Mouse (Mus musculus) midbrain, embryonic 11.5 days (tissue): ENCODE measurements around the gene Appl1. TPM values are rescaled to one million over a fixed set of nuclear protein-coding genes. Genes with fewer than 3 reads are reported as not detected.
"Not testable (repeated sequence)": the region's sequence is repeated elsewhere in the genome, so short reads cannot be mapped to it uniquely, and the experiment has no call there.

Source experiments
- ATAC-seq: fragments of 200-750 bp; cut with Nextera tagmentation; 2 replicates; pipeline ENCODE4 v1.8.0; 2017; ENCODE audit warnings: moderate TSS enrichment, moderate library complexity; ENCODE audit not compliant: low FRiP score
- DNase-seq: peaks from one replicate; pipeline ENCODE4 v3.0.0; 2015; ENCODE audit warnings: low spot score; ENCODE audit errors: missing footprints
- H3K27ac ChIP-seq: fragments of 300-500 bp; sonication (generic); 2 replicates; pipeline ENCODE4 v1.5.1; 2014; ENCODE audit warnings: low read depth, low read length
- H3K27me3 ChIP-seq: fragments of 300-500 bp; sonication (generic); 2 replicates; pipeline ENCODE4 v1.6.1; 2014; ENCODE audit warnings: mild to moderate bottlenecking, low read length, moderate library complexity, mixed read lengths; ENCODE audit not compliant: control insufficient read depth, insufficient read depth
- H3K36me3 ChIP-seq: fragments of 300-500 bp; sonication (generic); 2 replicates; pipeline ENCODE4 v1.6.1; 2014; ENCODE audit warnings: mild to moderate bottlenecking, low read length, moderate library complexity, mixed read lengths; ENCODE audit not compliant: control insufficient read depth, insufficient read depth
- H3K4me1 ChIP-seq: fragments of 300-500 bp; sonication (generic); 2 replicates; pipeline ENCODE4 v1.6.1; 2014; ENCODE audit warnings: low read length; ENCODE audit not compliant: control insufficient read depth, insufficient read depth
- H3K4me2 ChIP-seq: fragments of 300-500 bp; sonication (generic); 2 replicates; pipeline ENCODE4 v1.6.1; 2014; ENCODE audit warnings: mild to moderate bottlenecking, moderate library complexity
- H3K4me3 ChIP-seq: fragments of 300-500 bp; sonication (generic); 2 replicates; pipeline ENCODE4 v1.5.1; 2014; ENCODE audit warnings: low read depth, low read length
- H3K9ac ChIP-seq: fragments of 300-500 bp; sonication (generic); 2 replicates; pipeline ENCODE4 v1.6.1; 2014; ENCODE audit warnings: low read length
- H3K9me3 ChIP-seq: fragments of 300-500 bp; sonication (generic); 2 replicates; pipeline ENCODE4 v1.6.1; 2016; ENCODE audit warnings: low read length; ENCODE audit not compliant: control insufficient read depth
- WGBS: fragments of 180-500 bp; shearing (Covaris S2); extraction: QIAGEN DNeasy Blood & Tissue Kit; methylation state at CpG from one replicate; pipeline ENCODE4 v1.1.7; 2014; 5-methylcytosine and 5-hydroxymethylcytosine counted together
- polyA plus RNA-seq: library from polyadenylated mRNA; unstranded; fragments of >200 nt; fragmentation: Nextera tagmentation; extraction: Ambion mirVana; gene quantifications from 2 replicates; pipeline ENCODE4 v1.2.1, GENCODE M21; 2014

Gene Appl1
- polyA plus RNA-seq, 1 experiment from 2014 or later = 35.5 TPM

GRCm38 (mm10) chr14:26934891-26935290 is 36.1 kb downstream of the Appl1 start:
- no peak overlapping the region for H3K27ac ChIP-seq
- no peaks in the 10 kb centered on the region for H3K27me3 ChIP-seq
- WGBS = 88% methylated on average over 3 of the region's 3 CpGs
- DNase-seq (no peak), ATAC-seq (no peak)
- no peaks in the 10 kb centered on the region; the same call in 1 of the 2 replicates for H3K36me3 ChIP-seq
- no peak overlapping the region for H3K4me2 ChIP-seq
- no peak overlapping the region for H3K4me3 ChIP-seq
- H3K9me3 ChIP-seq = no peaks in the 10 kb centered on the region
- H3K9ac ChIP-seq = no peak overlapping the region
- no peaks in the 10 kb centered on the region for H3K4me1 ChIP-seq

- Histone ChIP-seq H3K4me1 (no peaks in the 10 kb centered on the region), H3K27me3 (no peaks in the 10 kb centered on the region), H3K9me3 (no peaks in the 10 kb centered on the region), H3K36me3 (no peaks in the 10 kb centered on the region), H3K4me3 (no peak overlapping the region), H3K27ac (no peak overlapping the region), H3K4me2 (no peak overlapping the region), H3K9ac (no peak overlapping the region)
- ATAC-seq (no peak), DNase-seq (peak; percentile 47)
- WGBS = 94% methylated on average over 5 of the region's 5 CpGs
Measured at GRCm38 (mm10) chr14:26923702-26924421, 47.2 kb downstream of the Appl1 start.

GRCm38 (mm10) chr14:26919310-26919709 is 51.7 kb downstream of the Appl1 start:
- H3K4me1 ChIP-seq = no peaks in the 10 kb centered on the region
- H3K27me3 ChIP-seq = no peaks in the 10 kb centered on the region
- no peak overlapping the region for H3K9ac ChIP-seq
- H3K9me3 ChIP-seq = no peaks in the 10 kb centered on the region
- no peaks in the 10 kb centered on the region for H3K36me3 ChIP-seq
- no peak overlapping the region for H3K4me3 ChIP-seq
- H3K4me2 ChIP-seq = no peak overlapping the region
- DNase-seq (no peak), ATAC-seq (no peak)
- H3K27ac ChIP-seq = no peak overlapping the region
- WGBS = 88% methylated on average over 3 of the region's 3 CpGs

GRCm38 (mm10) chr14:26913681-26914268 is 57.3 kb downstream of the Appl1 start:
- 70% methylated on average over 9 of the region's 9 CpGs for WGBS
- DNase-seq = no peak
- Histone ChIP-seq H3K27ac (no peak overlapping the region), H3K36me3 (no peaks in the 10 kb centered on the region), H3K9me3 (no peaks in the 10 kb centered on the region), H3K9ac (no peak overlapping the region), H3K4me1 (no peaks in the 10 kb centered on the region), H3K4me3 (no peak overlapping the region), H3K4me2 (no peak overlapping the region), H3K27me3 (no peaks in the 10 kb centered on the region)
- no peak for ATAC-seq

- Histone ChIP-seq H3K9ac (no peak overlapping the region), H3K4me2 (no peak overlapping the region), H3K27ac (no peak overlapping the region), H3K4me1 (no peaks in the 10 kb centered on the region), H3K4me3 (no peak overlapping the region), H3K9me3 (no peaks in the 10 kb centered on the region), H3K36me3 (no peaks in the 10 kb centered on the region), H3K27me3 (no peaks in the 10 kb centered on the region)
- ATAC-seq = no peak
- 93% methylated on average over 13 of the region's 13 CpGs for WGBS
- peak; percentile 83 for DNase-seq
Measured at GRCm38 (mm10) chr14:26911826-26912225, 59.2 kb downstream of the Appl1 start.

GRCm38 (mm10) chr14:26911201-26911600 is 59.8 kb downstream of the Appl1 start:
- DNase-seq (peak; percentile 65), ATAC-seq (no peak)
- no peak overlapping the region for H3K4me3 ChIP-seq
- no peak overlapping the region for H3K27ac ChIP-seq
- no peaks in the 10 kb centered on the region for H3K9me3 ChIP-seq
- H3K36me3 ChIP-seq = no peaks in the 10 kb centered on the region
- H3K27me3 ChIP-seq = no peaks in the 10 kb centered on the region
- H3K4me2 ChIP-seq = no peak overlapping the region
- no peak overlapping the region for H3K9ac ChIP-seq
- no peaks in the 10 kb centered on the region for H3K4me1 ChIP-seq
- WGBS = 81% methylated on average over 6 of the region's 6 CpGs

GRCm38 (mm10) chr14:26910461-26910860 is 60.6 kb downstream of the Appl1 start:
- not testable (repeated sequence) for H3K27me3 ChIP-seq, H3K27ac ChIP-seq, H3K36me3 ChIP-seq, ATAC-seq, H3K4me3 ChIP-seq, H3K9ac ChIP-seq, H3K9me3 ChIP-seq, H3K4me1 ChIP-seq, H3K4me2 ChIP-seq
- DNase-seq = peak; percentile 60
- 45% methylated on average over 9 of the region's 9 CpGs for WGBS

- Histone ChIP-seq H3K9me3 (no peaks in the 10 kb centered on the region), H3K4me1 (no peaks in the 10 kb centered on the region), H3K27ac (no peak overlapping the region), H3K9ac (no peak overlapping the region), H3K36me3 (no peaks in the 10 kb centered on the region), H3K4me3 (no peak overlapping the region), H3K27me3 (no peaks in the 10 kb centered on the region), H3K4me2 (no peak overlapping the region)
- 85% methylated on average over 4 of the region's 4 CpGs for WGBS
- ATAC-seq (no peak), DNase-seq (no peak)
Measured at GRCm38 (mm10) chr14:26907401-26907800, 63.6 kb downstream of the Appl1 start.

- Histone ChIP-seq H3K36me3 (no peaks in the 10 kb centered on the region), H3K4me2 (no peak overlapping the region), H3K9me3 (no peaks in the 10 kb centered on the region), H3K27me3 (no peaks in the 10 kb centered on the region), H3K4me1 (no peaks in the 10 kb centered on the region), H3K4me3 (no peak overlapping the region), H3K9ac (no peak overlapping the region), H3K27ac (no peak overlapping the region)
- DNase-seq (no peak), ATAC-seq (no peak)
- 85% methylated on average over 12 of the region's 12 CpGs for WGBS
Measured at GRCm38 (mm10) chr14:26900893-26901292, 70.1 kb downstream of the Appl1 start.
